Mouse (Mus musculus): Measurements from ENCODE around the gene Trem2. TPM values are rescaled to one million over a fixed set of nuclear protein-coding genes. Genes with fewer than 3 reads are reported as not detected.
"Not testable (repeated sequence)": the region's sequence is repeated elsewhere in the genome, so short reads cannot be mapped to it uniquely, and the experiment has no call there.

The Trem2 gene
- polyA plus RNA-seq, 1 experiment from 2014 or later = 5.2 TPM

DNA sequence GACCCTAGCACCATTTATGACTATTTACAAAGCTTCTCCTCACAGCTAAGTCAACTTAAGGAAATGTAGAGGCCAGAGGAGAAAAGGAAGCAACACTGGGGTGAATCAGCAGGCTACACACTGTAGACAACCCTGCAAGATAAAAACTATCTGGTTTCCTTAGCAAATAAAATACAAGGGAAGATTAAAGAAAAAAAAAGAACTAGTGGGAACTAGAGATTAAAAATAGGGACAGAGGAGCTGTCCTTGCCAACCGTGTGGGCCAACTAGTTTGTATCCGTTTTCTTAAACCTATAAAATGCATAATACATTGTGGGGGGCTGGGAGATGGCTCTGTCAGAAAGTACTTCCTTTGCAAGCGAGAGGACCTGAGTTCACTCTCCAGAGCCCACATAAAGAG is 4.3 kb upstream of the Trem2 start:
- Histone ChIP-seq H3K4me1 (ENCODE audit: control insufficient read depth, insufficient read depth, low read length) (no peaks in the 10 kb centered on the region), H3K4me3 (ENCODE audit: low read depth, low read length) (no peak overlapping the region), H3K9me3 (ENCODE audit: control insufficient read depth, low read length) (no peaks in the 10 kb centered on the region), H3K27ac (ENCODE audit: low read depth, low read length) (no peak overlapping the region), H3K4me2 (ENCODE audit: low read depth, low read length) (no peak overlapping the region), H3K27me3 (ENCODE audit: control insufficient read depth, insufficient read depth, low read length) (no peaks in the 10 kb centered on the region), H3K36me3 (ENCODE audit: control insufficient read depth, insufficient read depth, low read length) (no peaks in the 10 kb centered on the region), H3K9ac (replicated peaks; ENCODE audit: low read depth, low read length) (no peak overlapping the region)
- no peak for ATAC-seq (ENCODE audit: low read depth)
- WGBS = 73% methylated on average over 3 of the region's 3 CpGs

DNA sequence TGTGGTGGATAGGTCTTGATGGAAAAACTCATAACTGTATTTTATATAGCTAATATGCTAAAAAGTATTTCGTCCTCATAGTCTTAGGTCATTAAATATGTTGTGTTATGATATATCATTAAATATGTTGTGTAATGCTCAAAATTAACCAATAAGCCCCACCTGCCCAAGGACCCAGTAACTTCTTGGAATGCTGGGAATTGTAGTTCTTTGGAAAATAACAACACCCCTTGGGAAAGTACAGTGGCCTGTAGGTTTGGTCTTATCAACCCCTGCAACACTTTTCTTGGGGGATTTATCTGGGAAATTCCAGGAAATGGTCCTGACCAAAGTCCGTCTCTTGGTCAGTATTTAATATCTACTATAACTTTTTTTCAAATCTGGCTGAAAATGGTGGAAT is 3.1 kb upstream of the Trem2 start:
- Histone ChIP-seq H3K9ac (replicated peaks; ENCODE audit: low read depth, low read length) (no peak overlapping the region), H3K4me1 (ENCODE audit: control insufficient read depth, insufficient read depth, low read length) (no peaks in the 10 kb centered on the region), H3K4me3 (ENCODE audit: low read depth, low read length) (no peak overlapping the region), H3K27me3 (ENCODE audit: control insufficient read depth, insufficient read depth, low read length) (no peaks in the 10 kb centered on the region), H3K4me2 (ENCODE audit: low read depth, low read length) (no peak overlapping the region), H3K27ac (ENCODE audit: low read depth, low read length) (no peak overlapping the region), H3K9me3 (ENCODE audit: control insufficient read depth, low read length) (no peaks in the 10 kb centered on the region), H3K36me3 (ENCODE audit: control insufficient read depth, insufficient read depth, low read length) (no peaks in the 10 kb centered on the region)
- WGBS = 95% methylated on average over 2 of the region's 2 CpGs
- no peak for ATAC-seq (ENCODE audit: low read depth)

DNA sequence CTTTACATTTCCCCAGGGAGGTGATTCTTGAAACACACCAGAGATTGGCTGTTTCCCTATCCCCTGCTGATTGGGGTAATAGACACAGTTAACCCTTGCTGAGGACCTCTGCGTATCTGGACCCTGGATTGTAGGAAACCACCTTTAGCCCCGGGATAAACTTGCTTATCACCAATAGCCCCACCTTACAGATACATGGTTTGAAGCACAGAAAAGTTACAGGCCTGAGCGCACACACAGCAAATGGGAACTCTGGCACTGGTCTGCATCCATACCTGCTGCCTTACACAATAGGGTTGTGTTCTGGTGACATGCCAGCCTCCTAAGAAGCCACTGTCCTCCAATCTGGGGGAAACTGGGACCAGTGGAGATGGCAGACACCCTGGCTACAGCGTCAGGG is 377 bp upstream of the Trem2 start:
- no peak overlapping the region for H3K4me2 ChIP-seq (ENCODE audit: low read depth, low read length)
- no peaks in the 10 kb centered on the region for H3K9me3 ChIP-seq (ENCODE audit: control insufficient read depth, low read length)
- H3K27ac ChIP-seq (ENCODE audit: low read depth, low read length) = no peak overlapping the region
- H3K36me3 ChIP-seq (ENCODE audit: control insufficient read depth, insufficient read depth, low read length) = no peaks in the 10 kb centered on the region
- 83% methylated on average over 4 of the region's 4 CpGs for WGBS
- H3K4me3 ChIP-seq (ENCODE audit: low read depth, low read length) = no peak overlapping the region
- H3K27me3 ChIP-seq (ENCODE audit: control insufficient read depth, insufficient read depth, low read length) = no peaks in the 10 kb centered on the region
- ATAC-seq (ENCODE audit: low read depth) = no peak
- H3K4me1 ChIP-seq (ENCODE audit: control insufficient read depth, insufficient read depth, low read length) = no peaks in the 10 kb centered on the region
- H3K9ac ChIP-seq (replicated peaks; ENCODE audit: low read depth, low read length) = no peak overlapping the region

DNA sequence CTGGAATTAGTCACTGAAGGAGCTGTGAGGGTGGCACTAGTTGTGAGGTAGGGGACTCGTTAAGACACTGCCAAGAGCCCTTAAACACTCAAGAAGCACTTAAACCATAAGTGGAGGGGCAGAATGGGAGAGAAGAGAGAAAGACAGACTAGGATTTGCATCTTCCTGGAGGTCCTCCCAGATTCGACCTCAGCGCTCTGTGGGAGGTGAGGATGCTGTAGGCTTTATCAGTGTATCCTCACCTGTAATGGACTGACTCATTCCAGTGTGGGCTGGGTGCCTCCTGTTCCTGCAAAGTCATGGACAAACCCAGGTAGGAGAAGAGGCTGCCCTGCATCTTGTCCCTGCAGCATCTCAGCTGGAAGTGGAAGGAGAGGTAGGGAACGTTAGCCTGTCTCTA is 633 bp downstream of the Trem2 start:
- WGBS = 71% methylated on average over 4 of the region's 4 CpGs
- H3K9me3 ChIP-seq (ENCODE audit: control insufficient read depth, low read length) = no peaks in the 10 kb centered on the region
- no peak overlapping the region for H3K9ac ChIP-seq (replicated peaks; ENCODE audit: low read depth, low read length)
- H3K4me3 ChIP-seq (ENCODE audit: low read depth, low read length) = no peak overlapping the region
- H3K27ac ChIP-seq (ENCODE audit: low read depth, low read length) = no peak overlapping the region
- no peaks in the 10 kb centered on the region for H3K27me3 ChIP-seq (ENCODE audit: control insufficient read depth, insufficient read depth, low read length)
- no peaks in the 10 kb centered on the region for H3K4me1 ChIP-seq (ENCODE audit: control insufficient read depth, insufficient read depth, low read length)
- H3K4me2 ChIP-seq (ENCODE audit: low read depth, low read length) = no peak overlapping the region
- ATAC-seq (ENCODE audit: low read depth) = no peak
- H3K36me3 ChIP-seq (ENCODE audit: control insufficient read depth, insufficient read depth, low read length) = no peaks in the 10 kb centered on the region

DNA sequence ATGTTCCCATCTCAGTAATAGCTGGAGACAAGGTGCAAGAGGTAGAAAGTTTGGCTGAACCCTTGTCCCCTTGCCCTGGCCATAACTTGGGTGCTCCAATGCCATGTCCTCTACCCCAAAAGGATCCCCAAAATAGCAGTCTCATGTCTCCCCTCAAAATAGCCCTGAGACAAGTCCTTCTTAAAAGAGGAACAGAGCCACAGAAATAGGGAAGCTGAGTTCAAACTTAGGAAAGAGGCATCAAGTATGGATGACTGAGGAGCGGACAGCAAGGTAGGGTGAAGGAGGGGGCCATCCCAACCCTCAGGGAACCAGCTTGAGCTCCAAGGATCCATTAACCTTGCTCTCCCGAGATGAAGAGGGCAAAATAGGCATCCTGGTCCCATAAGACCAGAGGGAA is 1.1 kb downstream of the Trem2 start:
- no peak overlapping the region for H3K27ac ChIP-seq (ENCODE audit: low read depth, low read length)
- H3K27me3 ChIP-seq (ENCODE audit: control insufficient read depth, insufficient read depth, low read length) = no peaks in the 10 kb centered on the region
- no peak overlapping the region for H3K9ac ChIP-seq (replicated peaks; ENCODE audit: low read depth, low read length)
- no peaks in the 10 kb centered on the region for H3K4me1 ChIP-seq (ENCODE audit: control insufficient read depth, insufficient read depth, low read length)
- no peaks in the 10 kb centered on the region for H3K36me3 ChIP-seq (ENCODE audit: control insufficient read depth, insufficient read depth, low read length)
- no peak overlapping the region for H3K4me3 ChIP-seq (ENCODE audit: low read depth, low read length)
- no peak overlapping the region for H3K4me2 ChIP-seq (ENCODE audit: low read depth, low read length)
- no peaks in the 10 kb centered on the region for H3K9me3 ChIP-seq (ENCODE audit: control insufficient read depth, low read length)
- no peak for ATAC-seq (ENCODE audit: low read depth)
- 88% methylated on average over 2 of the region's 2 CpGs for WGBS

DNA sequence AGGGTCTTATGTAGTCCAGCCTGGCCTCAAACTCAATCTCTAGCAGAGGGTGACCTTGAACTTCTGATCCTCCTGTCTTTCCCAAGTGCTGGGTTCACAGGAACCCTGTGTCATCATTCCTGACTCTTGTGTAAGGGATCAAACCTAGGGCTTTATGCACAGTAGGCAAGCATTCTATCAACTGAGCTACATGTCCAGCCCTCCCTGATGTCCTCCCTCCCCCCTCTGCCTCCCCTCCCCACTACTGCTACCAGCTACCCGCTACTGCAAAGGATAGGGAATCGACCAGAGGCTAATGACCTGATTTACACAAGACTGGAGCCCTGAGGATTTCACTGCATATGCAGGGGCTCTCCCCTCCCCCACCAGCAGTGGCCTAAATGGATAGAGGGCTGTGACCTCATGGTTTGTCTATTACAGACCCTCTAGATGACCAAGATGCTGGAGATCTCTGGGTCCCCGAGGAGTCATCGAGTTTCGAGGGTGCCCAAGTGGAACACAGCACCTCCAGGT is 4.5 kb downstream of the Trem2 start:
- 70% methylated on average over 5 of the region's 5 CpGs for WGBS

DNA sequence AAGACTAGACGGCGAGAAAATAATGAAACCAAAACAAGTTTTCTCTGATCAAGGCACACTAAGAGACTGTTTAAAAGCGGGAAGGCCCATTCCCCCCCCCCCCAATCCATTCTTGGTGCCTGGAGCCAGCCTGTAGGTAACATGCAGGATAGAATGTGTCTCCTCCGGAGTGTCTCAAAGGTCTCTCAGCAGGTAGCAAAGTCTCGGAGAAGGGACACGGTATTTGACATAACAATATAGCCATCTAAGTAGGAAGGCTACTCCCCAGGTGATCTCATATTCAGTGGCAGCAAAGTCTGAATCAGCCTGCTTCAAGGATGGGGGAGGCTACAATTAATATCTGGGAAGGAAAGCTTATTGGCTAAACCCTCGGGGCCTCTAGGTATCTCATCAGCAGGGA is 6.8 kb downstream of the Trem2 start:
- not testable (repeated sequence) for H3K27ac ChIP-seq (ENCODE audit: low read depth, low read length); ATAC-seq (ENCODE audit: low read depth); H3K4me1 ChIP-seq (ENCODE audit: control insufficient read depth, insufficient read depth, low read length); H3K4me3 ChIP-seq (ENCODE audit: low read depth, low read length); H3K36me3 ChIP-seq (ENCODE audit: control insufficient read depth, insufficient read depth, low read length); H3K27me3 ChIP-seq (ENCODE audit: control insufficient read depth, insufficient read depth, low read length); H3K9ac ChIP-seq (replicated peaks; ENCODE audit: low read depth, low read length); H3K9me3 ChIP-seq (ENCODE audit: control insufficient read depth, low read length); H3K4me2 ChIP-seq (ENCODE audit: low read depth, low read length)
- WGBS = 73% methylated on average over 7 of the region's 7 CpGs

More for the DNA sequence above, 4.5 kb downstream of the Trem2 start:
- H3K9me3 ChIP-seq (ENCODE audit: control insufficient read depth, low read length) = no peaks in the 10 kb centered on the region
- ATAC-seq (ENCODE audit: low read depth) = no peak
- no peak overlapping the region for H3K4me2 ChIP-seq (ENCODE audit: low read depth, low read length)
- no peak overlapping the region for H3K27ac ChIP-seq (ENCODE audit: low read depth, low read length)
- no peaks in the 10 kb centered on the region for H3K4me1 ChIP-seq (ENCODE audit: control insufficient read depth, insufficient read depth, low read length)
- H3K4me3 ChIP-seq (ENCODE audit: low read depth, low read length) = no peak overlapping the region
- no peaks in the 10 kb centered on the region for H3K36me3 ChIP-seq (ENCODE audit: control insufficient read depth, insufficient read depth, low read length)
- no peak overlapping the region for H3K9ac ChIP-seq (replicated peaks; ENCODE audit: low read depth, low read length)
- H3K27me3 ChIP-seq (ENCODE audit: control insufficient read depth, insufficient read depth, low read length) = no peaks in the 10 kb centered on the region

DNA sequence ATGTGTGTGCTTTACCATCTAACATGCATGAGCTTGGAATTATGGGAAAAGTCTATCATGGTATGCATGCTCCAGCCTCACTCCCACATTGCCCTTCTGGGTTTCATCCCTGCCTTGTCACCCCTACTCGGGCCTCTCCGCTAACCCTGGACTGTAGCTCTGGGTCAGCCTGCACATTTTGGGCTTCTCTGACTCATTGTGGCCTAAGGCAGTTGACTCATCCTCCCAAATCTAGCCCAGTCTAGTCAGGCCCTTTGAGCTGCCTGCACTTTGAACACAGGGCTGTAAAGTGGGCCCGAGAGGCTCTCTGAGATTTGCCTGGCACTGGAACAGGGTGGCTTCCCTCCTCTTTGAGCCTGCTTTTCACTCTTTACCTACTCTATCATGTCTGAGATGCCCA is 9.6 kb downstream of the Trem2 start:
- Histone ChIP-seq H3K4me2 (ENCODE audit: low read depth, low read length) (no peak overlapping the region), H3K4me3 (ENCODE audit: low read depth, low read length) (no peak overlapping the region), H3K27ac (ENCODE audit: low read depth, low read length) (no peak overlapping the region), H3K27me3 (ENCODE audit: control insufficient read depth, insufficient read depth, low read length) (no peaks in the 10 kb centered on the region), H3K4me1 (ENCODE audit: control insufficient read depth, insufficient read depth, low read length) (no peaks in the 10 kb centered on the region), H3K9ac (replicated peaks; ENCODE audit: low read depth, low read length) (no peak overlapping the region), H3K36me3 (ENCODE audit: control insufficient read depth, insufficient read depth, low read length) (no peaks in the 10 kb centered on the region), H3K9me3 (ENCODE audit: control insufficient read depth, low read length) (no peaks in the 10 kb centered on the region)
- ATAC-seq (ENCODE audit: low read depth) = no peak
- WGBS = 92% methylated on average over 3 of the region's 3 CpGs

DNA sequence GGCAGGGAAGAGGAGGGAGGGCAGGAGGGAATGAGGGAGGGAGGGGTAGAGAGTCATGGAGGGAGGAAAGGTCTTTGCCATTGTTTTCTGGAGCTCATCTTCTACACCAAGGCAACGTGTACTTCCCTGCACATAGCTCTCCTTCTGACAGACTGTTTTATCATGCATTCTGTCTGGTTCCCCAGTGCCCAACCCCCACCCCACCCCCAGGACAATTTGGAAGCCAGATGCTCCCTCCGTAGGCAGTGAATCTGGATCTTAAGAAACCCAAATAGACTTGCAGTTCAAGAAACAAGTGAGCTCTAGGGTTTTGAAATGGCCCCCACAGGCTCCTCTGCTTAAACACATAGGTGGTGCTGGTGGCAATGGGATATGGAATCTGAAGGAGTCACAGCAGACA is 11.7 kb downstream of the Trem2 start:
- H3K4me3 ChIP-seq (ENCODE audit: low read depth, low read length) = no peak overlapping the region
- no peaks in the 10 kb centered on the region for H3K27me3 ChIP-seq (ENCODE audit: control insufficient read depth, insufficient read depth, low read length)
- no peak for ATAC-seq (ENCODE audit: low read depth)
- 38% methylated on average over 2 of the region's 2 CpGs for WGBS
- no peaks in the 10 kb centered on the region for H3K4me1 ChIP-seq (ENCODE audit: control insufficient read depth, insufficient read depth, low read length)
- no peak overlapping the region for H3K27ac ChIP-seq (ENCODE audit: low read depth, low read length)
- no peak overlapping the region for H3K4me2 ChIP-seq (ENCODE audit: low read depth, low read length)
- H3K36me3 ChIP-seq (ENCODE audit: control insufficient read depth, insufficient read depth, low read length) = no peaks in the 10 kb centered on the region
- H3K9ac ChIP-seq (replicated peaks; ENCODE audit: low read depth, low read length) = no peak overlapping the region
- H3K9me3 ChIP-seq (ENCODE audit: control insufficient read depth, low read length) = no peaks in the 10 kb centered on the region

DNA sequence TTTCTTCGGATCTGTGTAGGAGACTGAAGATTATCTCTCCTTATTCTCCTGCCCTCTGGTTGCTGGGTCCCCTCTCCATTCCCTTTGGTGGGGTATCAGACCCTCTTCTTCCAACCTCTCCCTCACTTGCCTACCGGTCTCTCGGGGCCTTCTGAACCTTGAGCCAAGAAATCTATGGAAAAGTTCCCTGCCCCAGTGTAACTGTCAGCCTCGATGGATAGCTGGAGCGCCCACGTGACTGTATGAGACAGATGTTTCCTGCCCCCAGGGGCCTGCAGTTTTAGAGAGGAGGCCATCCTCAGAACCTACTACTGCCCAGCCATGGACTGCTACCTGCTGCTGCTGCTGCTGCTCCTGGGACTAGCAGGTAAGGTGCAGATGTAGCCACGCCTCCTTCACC is 13.4 kb downstream of the Trem2 start, which contains the start of gene Treml1:
TSS of gene Treml1 (plus strand) at position 301 of the 400 bp plus-strand sequence.
- H3K27ac ChIP-seq (ENCODE audit: low read depth, low read length) = no peak within 1 kb of the TSS
- no peak within 1 kb of the TSS for H3K4me2 ChIP-seq (ENCODE audit: low read depth, low read length)
- H3K27me3 ChIP-seq (ENCODE audit: control insufficient read depth, insufficient read depth, low read length) = no peaks in the 10 kb centered on the region
- H3K4me3 ChIP-seq (ENCODE audit: low read depth, low read length) = no peak within 1 kb of the TSS
- H3K4me1 ChIP-seq (ENCODE audit: control insufficient read depth, insufficient read depth, low read length) = no peaks in the 10 kb centered on the region
- WGBS = 80% methylated on average over 7 of the region's 7 CpGs
- H3K9ac ChIP-seq (replicated peaks; ENCODE audit: low read depth, low read length) = no peak within 1 kb of the TSS
- no peak for ATAC-seq (ENCODE audit: low read depth)
- H3K9me3 ChIP-seq (ENCODE audit: control insufficient read depth, low read length) = no peaks in the 10 kb centered on the region
- H3K36me3 ChIP-seq (ENCODE audit: control insufficient read depth, insufficient read depth, low read length) = no peaks in the 10 kb centered on the region

All from neural tube, embryonic 14.5 days (tissue).